Mouse (Mus musculus) midbrain, embryonic 16.5 days (tissue): ENCODE data around the gene Rfesd. TPM values are rescaled to one million over a fixed set of nuclear protein-coding genes. Genes with fewer than 3 reads are reported as not detected.
A peak's percentile ranks its signal among the peaks of the same experiment; 100 is the strongest.

Experiments used
- ATAC-seq: fragments of 200-750 bp; cut with Nextera tagmentation; 2 replicates; pipeline ENCODE4 v1.8.0; 2017; ENCODE audit warnings: moderate TSS enrichment
- H3K27ac ChIP-seq: fragments of 300-500 bp; sonication (generic); 2 replicates; pipeline ENCODE4 v1.5.1; 2014; ENCODE audit warnings: mild to moderate bottlenecking, low read length, mixed read lengths
- H3K27me3 ChIP-seq: fragments of 300-500 bp; sonication (generic); 2 replicates; pipeline ENCODE4 v1.6.1; 2014; ENCODE audit warnings: low read depth, low read length, mixed read lengths; ENCODE audit not compliant: control insufficient read depth, insufficient read depth
- H3K36me3 ChIP-seq: fragments of 300-500 bp; sonication (generic); 2 replicates; pipeline ENCODE4 v1.6.1; 2014; ENCODE audit warnings: mild to moderate bottlenecking, low read length, moderate library complexity, mixed read lengths; ENCODE audit not compliant: control insufficient read depth, insufficient read depth
- H3K4me1 ChIP-seq: fragments of 300-500 bp; sonication (generic); 2 replicates; pipeline ENCODE4 v1.6.1; 2014; ENCODE audit warnings: mild to moderate bottlenecking, low read length, mixed read lengths; ENCODE audit not compliant: control insufficient read depth, insufficient read depth
- H3K4me2 ChIP-seq: fragments of 300-500 bp; sonication (generic); 2 replicates; pipeline ENCODE4 v1.6.1; 2014; ENCODE audit warnings: mild to moderate bottlenecking, low read length, mixed read lengths
- H3K4me3 ChIP-seq: fragments of 300-500 bp; sonication (generic); 2 replicates; pipeline ENCODE4 v1.5.1; 2014; ENCODE audit warnings: low read depth, mild to moderate bottlenecking, low read length, moderate library complexity, mixed read lengths
- H3K9ac ChIP-seq: fragments of 300-500 bp; sonication (generic); 2 replicates; pipeline ENCODE4 v1.6.1; 2014; ENCODE audit warnings: low read depth, low read length, mixed read lengths
- H3K9me3 ChIP-seq: fragments of 300-500 bp; sonication (generic); replicated peaks from 2 replicates; pipeline ENCODE4 v1.6.1; 2014; ENCODE audit warnings: mild to moderate bottlenecking, low read length, mixed read lengths; ENCODE audit not compliant: control insufficient read depth, poor library complexity, severe bottlenecking
- WGBS: fragments of 180-500 bp; shearing (Covaris S2); extraction: QIAGEN DNeasy Blood & Tissue Kit; methylation state at CpG from one replicate; pipeline ENCODE4 v1.1.7; 2014; 5-methylcytosine and 5-hydroxymethylcytosine counted together
- polyA plus RNA-seq: library from polyadenylated mRNA; unstranded; fragments of >200 nt; fragmentation: Nextera tagmentation; extraction: Ambion mirVana; gene quantifications from 2 replicates; pipeline ENCODE4 v1.2.1, GENCODE M21; 2015

Gene Rfesd
- 18.2 and 19.1 TPM in 2 replicates for polyA plus RNA-seq

- peak within 1 kb of the TSS; percentile 82 for H3K4me3 ChIP-seq
- 1% methylated on average over 50 of the region's 50 CpGs for WGBS
- H3K9me3 ChIP-seq, result no peaks in the 10 kb centered on the region
- peaks cover 8% of the 10 kb centered on the region for H3K4me1 ChIP-seq
- peak within 1 kb of the TSS; percentile 95 for H3K9ac ChIP-seq
- H3K4me2 ChIP-seq, result peak within 1 kb of the TSS; percentile 76
- peak; percentile 100 for ATAC-seq
- H3K27ac ChIP-seq, result peak within 1 kb of the TSS; percentile 94
- no peaks in the 10 kb centered on the region for H3K27me3 ChIP-seq
- no peaks in the 10 kb centered on the region for H3K36me3 ChIP-seq
Observed at GRCm38 (mm10) chr13:76017974-76018843, at the start of gene Rfesd. Gene Rfesd (minus strand): TSS chr13:76018719.

- no peaks in the 10 kb centered on the region for H3K9me3 ChIP-seq
- H3K27ac ChIP-seq, result no peak overlapping the region
- no peaks in the 10 kb centered on the region for H3K4me1 ChIP-seq
- H3K27me3 ChIP-seq, result no peaks in the 10 kb centered on the region
- no peak overlapping the region for H3K4me3 ChIP-seq
- H3K9ac ChIP-seq, result no peak overlapping the region
- peaks cover 4% of the 10 kb centered on the region; the same call in 1 of the 2 replicates for H3K36me3 ChIP-seq
- no peak for ATAC-seq
- H3K4me2 ChIP-seq, result no peak overlapping the region
- WGBS, result 92% methylated on average over 13 of the region's 13 CpGs
Observed at GRCm38 (mm10) chr13:76064363-76064945, 45.9 kb upstream of the Rfesd start.

GRCm38 (mm10) chr13:76063548-76063947, 45.0 kb upstream of the Rfesd start:
- no peak overlapping the region for H3K4me2 ChIP-seq
- WGBS, result 96% methylated on average over 4 of the region's 4 CpGs
- no peak overlapping the region for H3K4me3 ChIP-seq
- H3K9ac ChIP-seq, result no peak overlapping the region
- no peaks in the 10 kb centered on the region for H3K4me1 ChIP-seq
- no peak for ATAC-seq
- H3K27ac ChIP-seq, result no peak overlapping the region
- H3K27me3 ChIP-seq, result no peaks in the 10 kb centered on the region
- peaks cover 4% of the 10 kb centered on the region; the same call in 1 of the 2 replicates for H3K36me3 ChIP-seq
- no peaks in the 10 kb centered on the region for H3K9me3 ChIP-seq

- no peak overlapping the region for H3K4me2 ChIP-seq
- no peaks in the 10 kb centered on the region for H3K4me1 ChIP-seq
- peaks cover 4% of the 10 kb centered on the region; the same call in 1 of the 2 replicates for H3K36me3 ChIP-seq
- no peaks in the 10 kb centered on the region for H3K9me3 ChIP-seq
- no peak overlapping the region for H3K27ac ChIP-seq
- H3K27me3 ChIP-seq, result peaks cover 2% of the 10 kb centered on the region; the same call in 1 of the 2 replicates
- WGBS, result 96% methylated on average over 3 of the region's 3 CpGs
- no peak for ATAC-seq
- H3K9ac ChIP-seq, result no peak overlapping the region
- no peak overlapping the region for H3K4me3 ChIP-seq
Observed at GRCm38 (mm10) chr13:76062569-76062968, 44.0 kb upstream of the Rfesd start.

GRCm38 (mm10) chr13:76062126-76062525, 43.6 kb upstream of the Rfesd start:
- H3K4me2 ChIP-seq, result no peak overlapping the region
- no peaks in the 10 kb centered on the region for H3K9me3 ChIP-seq
- H3K27me3 ChIP-seq, result peaks cover 4% of the 10 kb centered on the region; the same call in 1 of the 2 replicates
- no peak for ATAC-seq
- H3K4me3 ChIP-seq, result no peak overlapping the region
- WGBS, result 88% methylated on average over 3 of the region's 3 CpGs
- H3K36me3 ChIP-seq, result peaks cover 4% of the 10 kb centered on the region; the same call in 1 of the 2 replicates
- no peak overlapping the region for H3K9ac ChIP-seq
- no peak overlapping the region for H3K27ac ChIP-seq
- H3K4me1 ChIP-seq, result no peaks in the 10 kb centered on the region

- Histone ChIP-seq H3K9ac (no peak overlapping the region), H3K4me2 (no peak overlapping the region), H3K9me3 (no peaks in the 10 kb centered on the region), H3K27ac (no peak overlapping the region), H3K4me3 (no peak overlapping the region), H3K27me3 (peaks cover 7% of the 10 kb centered on the region), H3K36me3 (peaks cover under 1% of the 10 kb centered on the region; the same call in 1 of the 2 replicates), H3K4me1 (peaks cover 6% of the 10 kb centered on the region; the same call in 1 of the 2 replicates)
- no peak for ATAC-seq
- WGBS, result 92% methylated on average over 4 of the region's 4 CpGs
Observed at GRCm38 (mm10) chr13:76059591-76059990, 41.1 kb upstream of the Rfesd start.

- Histone ChIP-seq H3K9ac (no peak overlapping the region), H3K4me2 (peak overlapping the region; percentile 99), H3K36me3 (no peaks in the 10 kb centered on the region), H3K9me3 (no peaks in the 10 kb centered on the region), H3K27ac (no peak overlapping the region), H3K4me3 (peak overlapping the region; percentile 67; the same call in 1 of the 2 replicates), H3K27me3 (peaks cover 19% of the 10 kb centered on the region), H3K4me1 (peaks cover 6% of the 10 kb centered on the region; the same call in 1 of the 2 replicates)
- WGBS, result 73% methylated on average over 10 of the region's 10 CpGs
- ATAC-seq, result no peak
Observed at GRCm38 (mm10) chr13:76057267-76058069, 38.9 kb upstream of the Rfesd start.

GRCm38 (mm10) chr13:76056896-76057266, 38.4 kb upstream of the Rfesd start, which contains the start of gene Gpr150:
Gene Gpr150 (minus strand): TSS chr13:76056996.
- no peaks in the 10 kb centered on the region for H3K9me3 ChIP-seq
- WGBS, result 10% methylated on average over 10 of the region's 10 CpGs

More at GRCm38 (mm10) chr13:76056896-76057266, 38.4 kb upstream of the Rfesd start, which contains the start of gene Gpr150:
- ATAC-seq, result no peak; the same call in 1 of the 2 replicates
- peak within 1 kb of the TSS; percentile 67 for H3K4me3 ChIP-seq
- peak within 1 kb of the TSS; percentile 80 for H3K9ac ChIP-seq
- H3K4me2 ChIP-seq, result peak within 1 kb of the TSS; percentile 99
- peak within 1 kb of the TSS; percentile 66 for H3K27ac ChIP-seq
- peaks cover 19% of the 10 kb centered on the region for H3K27me3 ChIP-seq
- H3K36me3 ChIP-seq, result no peaks in the 10 kb centered on the region
- H3K4me1 ChIP-seq, result peaks cover 6% of the 10 kb centered on the region; the same call in 1 of the 2 replicates
